Mouse (Mus musculus): ENCODE data around the gene Rasa3. TPM values are rescaled to one million over a fixed set of nuclear protein-coding genes. Genes with fewer than 3 reads are reported as not detected.

The Rasa3 gene
- total and polyA plus RNA-seq, 3 experiments, result 22.4 to 28.0 TPM; not detected in 1

DNA sequence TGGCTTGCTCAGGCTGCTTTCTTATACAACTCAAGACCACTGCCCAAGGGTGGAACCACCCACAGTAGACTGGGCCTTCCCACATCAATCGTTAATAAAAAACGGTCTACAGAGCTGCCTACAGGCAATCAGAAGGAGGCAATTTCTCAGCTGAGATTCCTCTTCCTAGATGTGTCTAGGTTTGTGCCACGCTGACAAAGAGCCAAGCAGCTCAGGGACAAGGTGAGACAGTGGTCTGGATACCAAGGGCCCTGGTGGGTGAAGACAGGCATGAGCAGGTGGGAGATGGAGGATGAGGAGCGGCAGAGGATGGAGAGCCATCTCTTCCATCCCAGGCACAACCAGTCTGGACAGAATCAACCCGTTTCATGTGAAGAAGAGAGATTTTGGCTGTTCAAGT, 31.1 kb upstream of the Rasa3 start:
- Histone ChIP-seq H3K27me3 (ENCODE audit: control insufficient read depth in 1 of 2, insufficient read depth in 2 of 2, low read length in 2 of 2) (peaks cover 0 to 1% of the 10 kb centered on the region in 2 experiments; a peak in 1 of 4 replicates), H3K36me3 (ENCODE audit: control insufficient read depth in 1 of 2, insufficient read depth in 2 of 2, low read length in 2 of 2) (no peaks in the 10 kb centered on the region), H3K9ac (ENCODE audit: control insufficient read depth, low read depth, low read length, poor library complexity, severe bottlenecking) (no peak overlapping the region), H3K9me3 (replicated peaks; ENCODE audit: insufficient read depth, low read length) (no peaks in the 10 kb centered on the region), H3K4me3 (ENCODE audit: control insufficient read depth in 1 of 2, insufficient read depth in 1 of 2, low read depth in 2 of 2, low read length in 2 of 2) (no peak overlapping the region), H3K79me2 (ENCODE audit: control insufficient read depth, insufficient read depth, low read length, poor library complexity) (no peaks in the 10 kb centered on the region), H3K4me1 (ENCODE audit: control insufficient read depth in 1 of 2, insufficient read depth in 2 of 2, low read length in 2 of 2) (no peaks in the 10 kb centered on the region), H3K27ac (ENCODE audit: control insufficient read depth, low read depth, low read length) (no peak overlapping the region)
- TF ChIP-seq HCFC1 (IDR thresholded peaks at IDR 0.05; ENCODE audit: low read depth, low read length) (no peak), MYC (IDR thresholded peaks at IDR 0.05; ENCODE audit: low read depth, low read length) (no peak), SMC3 (IDR thresholded peaks at IDR 0.05; ENCODE audit: low read depth, low read length) (no peak), MXI1 (IDR thresholded peaks at IDR 0.05; ENCODE audit: low read depth, low read length) (no peak), MAFK (IDR thresholded peaks at IDR 0.05; ENCODE audit: borderline replicate concordance, low read depth, low read length) (no peak), CTCF (IDR thresholded peaks at IDR 0.05 in 2 of 3, conservative IDR thresholded peaks at IDR 0.05 in 1 of 3; ENCODE audit: control insufficient read depth in 1 of 3, insufficient read depth in 1 of 3, low read depth in 2 of 3, low read length in 3 of 3, poor library complexity in 1 of 3, severe bottlenecking in 1 of 3) (no peak), E2F4 (IDR thresholded peaks at IDR 0.05; ENCODE audit: borderline replicate concordance, low read depth, low read length) (no peak), NELFE (IDR thresholded peaks at IDR 0.05; ENCODE audit: low read depth, low read length) (no peak), RCOR1 (IDR thresholded peaks at IDR 0.05; ENCODE audit: low read depth, low read length) (no peak), CHD2 (IDR thresholded peaks at IDR 0.05; ENCODE audit: low read length) (no peak), TAL1 (IDR thresholded peaks at IDR 0.05; ENCODE audit: low read length) (no peak), SIN3A (IDR thresholded peaks at IDR 0.05; ENCODE audit: low read length) (no peak), JUND (IDR thresholded peaks at IDR 0.05; ENCODE audit: low read depth, low read length) (no peak), CHD1 (IDR thresholded peaks at IDR 0.05; ENCODE audit: low read depth, low read length) (no peak), ETS1 (IDR thresholded peaks at IDR 0.05; ENCODE audit: low read depth, low read length) (no peak), UBTF (IDR thresholded peaks at IDR 0.05; ENCODE audit: borderline replicate concordance, insufficient read depth, low read depth, low read length) (no peak), ZMIZ1 (IDR thresholded peaks at IDR 0.05; ENCODE audit: low read depth, low read length) (no peak), ZNF384 (IDR thresholded peaks at IDR 0.05; ENCODE audit: low read depth, low read length) (no peak), ZC3H11A (IDR thresholded peaks at IDR 0.05; ENCODE audit: low read depth, low read length) (no peak)
- DNase-seq (ENCODE audit: low read depth, low spot score), result no peak

DNA sequence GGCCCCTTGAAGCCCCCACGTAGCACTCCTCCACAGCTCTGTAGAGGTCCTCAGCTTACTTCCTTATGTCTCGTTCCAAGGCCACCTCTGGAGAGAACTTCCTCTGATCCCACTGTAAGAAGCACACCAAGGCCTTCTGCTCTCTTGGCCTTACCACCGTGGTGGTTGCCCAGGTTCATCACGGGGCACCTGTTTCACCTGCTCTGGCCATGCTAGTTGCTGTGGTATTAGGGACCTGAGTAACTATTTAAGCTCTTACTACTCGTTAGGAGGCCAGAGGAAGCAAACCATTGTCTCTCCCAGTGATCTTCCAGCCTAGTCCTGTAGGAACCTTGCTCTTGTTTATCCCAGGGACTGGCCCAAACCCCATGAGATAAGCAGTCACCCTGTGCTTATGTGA, 29.5 kb upstream of the Rasa3 start:
- Histone ChIP-seq H3K36me3 (ENCODE audit: control insufficient read depth in 1 of 2, insufficient read depth in 2 of 2, low read length in 2 of 2) (no peaks in the 10 kb centered on the region), H3K4me1 (ENCODE audit: control insufficient read depth in 1 of 2, insufficient read depth in 2 of 2, low read length in 2 of 2) (no peaks in the 10 kb centered on the region), H3K27ac (ENCODE audit: control insufficient read depth, low read depth, low read length) (no peak overlapping the region), H3K9me3 (replicated peaks; ENCODE audit: insufficient read depth, low read length) (no peaks in the 10 kb centered on the region), H3K27me3 (ENCODE audit: control insufficient read depth in 1 of 2, insufficient read depth in 2 of 2, low read length in 2 of 2) (peaks cover 0 to 1% of the 10 kb centered on the region in 2 experiments; a peak in 1 of 4 replicates), H3K79me2 (ENCODE audit: control insufficient read depth, insufficient read depth, low read length, poor library complexity) (no peaks in the 10 kb centered on the region), H3K9ac (ENCODE audit: control insufficient read depth, low read depth, low read length, poor library complexity, severe bottlenecking) (no peak overlapping the region), H3K4me3 (ENCODE audit: control insufficient read depth in 1 of 2, insufficient read depth in 1 of 2, low read depth in 2 of 2, low read length in 2 of 2) (no peak overlapping the region)
- TF ChIP-seq BHLHE40 (IDR thresholded peaks at IDR 0.05; ENCODE audit: borderline replicate concordance, low read depth, low read length) (no peak), MAZ (IDR thresholded peaks at IDR 0.05; ENCODE audit: low read depth, low read length) (no peak), TBP (IDR thresholded peaks at IDR 0.05; ENCODE audit: low read depth, low read length) (no peak), UBTF (IDR thresholded peaks at IDR 0.05; ENCODE audit: borderline replicate concordance, insufficient read depth, low read depth, low read length) (no peak), ZNF384 (IDR thresholded peaks at IDR 0.05; ENCODE audit: low read depth, low read length) (no peak), ETS1 (IDR thresholded peaks at IDR 0.05; ENCODE audit: low read depth, low read length) (no peak), GABPA (IDR thresholded peaks at IDR 0.05; ENCODE audit: low read depth, low read length) (no peak), RCOR1 (IDR thresholded peaks at IDR 0.05; ENCODE audit: low read depth, low read length) (no peak), JUND (IDR thresholded peaks at IDR 0.05; ENCODE audit: low read depth, low read length) (no peak), TCF12 (IDR thresholded peaks at IDR 0.05; ENCODE audit: low read depth, low read length) (no peak), E2F4 (IDR thresholded peaks at IDR 0.05; ENCODE audit: borderline replicate concordance, low read depth, low read length) (no peak), USF1 (IDR thresholded peaks at IDR 0.05; ENCODE audit: low read depth, low read length) (no peak), USF2 (IDR thresholded peaks at IDR 0.05; ENCODE audit: borderline replicate concordance in 1 of 2, insufficient read depth in 1 of 2, low read depth in 1 of 2, low read length in 2 of 2) (no peak)
- DNase-seq (ENCODE audit: low read depth, low spot score), result no peak

Measured in MEL (cell line).